Mouse (Mus musculus): ENCODE measurements at regions not wholly inside any gene's neighbourhood (a gene's known extent, or its start where the extent isn't known, plus 50 kb on each side); places are given as distances from the start of the nearest gene placed in this dataset.

DNA sequence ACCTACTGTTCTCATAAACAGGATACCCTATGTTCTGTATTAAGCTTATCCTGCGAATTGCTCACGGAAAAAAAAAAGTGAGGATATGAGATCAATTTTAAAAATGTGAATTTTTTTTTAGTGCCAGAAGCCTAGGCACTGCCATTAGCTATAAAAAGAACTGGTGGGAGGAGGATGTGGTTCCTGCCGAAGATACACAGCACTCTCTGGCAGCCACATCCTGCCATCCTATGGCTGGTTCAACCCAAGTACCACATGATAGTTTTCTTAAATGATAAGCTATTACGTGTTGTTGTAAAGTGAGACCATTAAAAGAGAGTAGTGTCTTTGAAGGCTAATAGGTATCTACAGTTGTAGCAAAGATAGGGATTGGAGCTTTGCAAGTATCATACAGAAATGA, 58.2 kb upstream of the Ppp3ca start:
- 89% methylated on average over 4 of the region's 4 CpGs for WGBS
- ATAC-seq (ENCODE audit: insufficient number of reproducible peaks, low FRiP score, low TSS enrichment, low read depth), result no peak

DNA sequence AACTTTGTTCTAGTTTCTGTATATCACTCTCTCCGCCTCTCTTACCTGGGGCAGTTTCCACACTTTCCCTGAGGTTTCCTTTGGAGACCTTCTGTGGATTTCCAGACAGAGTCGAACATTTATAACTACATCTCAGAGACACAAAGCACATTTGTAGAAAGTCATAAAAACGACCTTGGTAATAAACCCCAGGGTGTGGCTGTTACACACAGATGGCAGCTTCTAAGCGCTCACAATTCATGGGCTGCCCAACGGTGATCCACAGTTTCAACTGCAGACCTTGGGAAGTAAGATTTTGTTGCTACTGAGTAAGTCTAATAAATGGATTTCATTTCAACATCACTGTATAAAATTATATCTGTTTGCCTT, 59.4 kb upstream of the Ppp3ca start:
- Histone ChIP-seq H3K9ac (ENCODE audit: low read length) (no peak overlapping the region), H3K36me3 (ENCODE audit: control insufficient read depth, insufficient read depth, low read length) (no peaks in the 10 kb centered on the region), H3K4me3 (ENCODE audit: low read depth, low read length) (no peak overlapping the region), H3K4me1 (ENCODE audit: control insufficient read depth, insufficient read depth, low read length) (peaks cover 8% of the 10 kb centered on the region; the same call in 1 of the 2 replicates), H3K27me3 (ENCODE audit: control insufficient read depth, insufficient read depth, low read length) (no peaks in the 10 kb centered on the region), H3K27ac (replicated peaks; ENCODE audit: low read depth, low read length) (peak overlapping the region; percentile 25), H3K4me2 (ENCODE audit: low read depth, severe bottlenecking) (no peak overlapping the region), H3K9me3 (ENCODE audit: control insufficient read depth, low read length) (no peaks in the 10 kb centered on the region)
- 26% methylated on average over 5 of the region's 5 CpGs for WGBS
- peak; percentile 61; the same call in 1 of the 2 replicates for ATAC-seq (ENCODE audit: insufficient number of reproducible peaks, low FRiP score, low TSS enrichment, low read depth)
- DNase-seq (ENCODE audit: low spot score), result peak; percentile 34

More for the DNA sequence above, 58.2 kb upstream of the Ppp3ca start:
- Histone ChIP-seq H3K9ac (ENCODE audit: low read length) (no peak overlapping the region), H3K9me3 (ENCODE audit: control insufficient read depth, low read length) (no peaks in the 10 kb centered on the region), H3K36me3 (ENCODE audit: control insufficient read depth, insufficient read depth, low read length) (no peaks in the 10 kb centered on the region), H3K4me2 (ENCODE audit: low read depth, severe bottlenecking) (no peak overlapping the region), H3K4me3 (ENCODE audit: low read depth, low read length) (no peak overlapping the region), H3K27ac (replicated peaks; ENCODE audit: low read depth, low read length) (no peak overlapping the region), H3K4me1 (ENCODE audit: control insufficient read depth, insufficient read depth, low read length) (peaks cover 8% of the 10 kb centered on the region; the same call in 1 of the 2 replicates), H3K27me3 (ENCODE audit: control insufficient read depth, insufficient read depth, low read length) (no peaks in the 10 kb centered on the region)
- no peak for DNase-seq (ENCODE audit: low spot score)

DNA sequence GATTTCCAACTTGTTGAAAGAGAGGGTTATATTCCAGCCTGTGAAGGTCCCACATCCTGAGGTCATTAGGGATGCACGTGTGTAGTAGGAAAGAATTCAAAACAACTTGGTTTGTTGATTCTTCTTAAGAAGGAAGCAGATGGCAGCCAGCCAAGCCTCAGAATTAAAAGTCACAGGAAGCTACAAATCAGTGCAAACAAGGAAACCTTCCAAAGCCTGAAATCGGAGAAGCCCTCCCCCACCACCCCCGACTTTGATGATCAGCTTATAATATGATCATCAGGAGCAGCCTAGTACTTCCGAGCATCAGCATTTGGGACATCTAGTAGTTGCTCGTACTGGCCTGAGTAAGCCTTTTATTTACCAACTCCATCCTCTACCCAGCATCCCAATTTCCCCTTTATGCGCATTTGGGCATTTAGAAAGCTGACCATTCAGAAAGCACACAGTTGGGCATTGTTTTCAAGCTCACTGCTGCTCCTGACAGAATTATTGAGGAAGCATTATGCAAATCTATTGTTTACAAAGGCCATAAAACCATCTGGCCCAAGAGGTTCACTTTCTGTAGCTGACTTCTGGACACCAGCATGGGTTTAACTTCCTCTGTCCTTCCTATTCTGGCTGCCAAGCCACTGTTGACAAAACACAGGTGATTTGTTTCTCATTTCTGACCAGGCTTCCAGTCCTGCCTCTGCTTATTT, 59.9 kb upstream of the Ppp3ca start:
- no peak overlapping the region for H3K4me3 ChIP-seq (ENCODE audit: low read depth, low read length)
- H3K4me1 ChIP-seq (ENCODE audit: control insufficient read depth, insufficient read depth, low read length), result peaks cover 8% of the 10 kb centered on the region; the same call in 1 of the 2 replicates
- 23% methylated on average over 6 of the region's 6 CpGs for WGBS
- H3K27me3 ChIP-seq (ENCODE audit: control insufficient read depth, insufficient read depth, low read length), result no peaks in the 10 kb centered on the region
- no peak overlapping the region for H3K9ac ChIP-seq (ENCODE audit: low read length)
- H3K4me2 ChIP-seq (ENCODE audit: low read depth, severe bottlenecking), result no peak overlapping the region; the same call in 1 of the 2 replicates
- DNase-seq (ENCODE audit: low spot score), result peak; percentile 59
- peak; percentile 55; the same call in 1 of the 2 replicates for ATAC-seq (ENCODE audit: insufficient number of reproducible peaks, low FRiP score, low TSS enrichment, low read depth)
- no peaks in the 10 kb centered on the region for H3K36me3 ChIP-seq (ENCODE audit: control insufficient read depth, insufficient read depth, low read length)
- H3K9me3 ChIP-seq (ENCODE audit: control insufficient read depth, low read length), result no peaks in the 10 kb centered on the region
- H3K27ac ChIP-seq (replicated peaks; ENCODE audit: low read depth, low read length), result peak overlapping the region; percentile 47

DNA sequence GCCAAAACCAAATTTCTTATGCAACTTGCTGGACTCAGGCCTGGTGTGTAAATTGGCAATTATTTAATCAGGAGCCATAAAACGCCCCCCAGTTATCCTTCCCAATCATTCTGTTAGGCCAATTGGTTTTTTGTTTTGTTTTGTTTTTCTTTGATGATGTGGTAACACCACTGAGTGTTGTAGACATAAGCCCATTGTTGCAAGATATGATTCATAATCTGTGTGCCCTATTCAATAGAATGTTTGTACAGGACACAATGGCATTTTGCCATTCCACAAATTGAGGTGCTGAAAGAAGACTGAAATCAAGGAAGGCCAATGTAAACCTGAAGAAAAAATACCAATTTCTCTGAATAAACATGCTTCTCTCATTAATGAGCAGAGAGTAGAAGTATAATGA, 68.2 kb upstream of the Ppp3ca start:
- Histone ChIP-seq H3K9me3 (ENCODE audit: control insufficient read depth, low read length) (no peaks in the 10 kb centered on the region), H3K4me1 (ENCODE audit: control insufficient read depth, insufficient read depth, low read length) (no peaks in the 10 kb centered on the region), H3K4me2 (ENCODE audit: low read depth, severe bottlenecking) (no peak overlapping the region), H3K9ac (ENCODE audit: low read length) (no peak overlapping the region), H3K27ac (replicated peaks; ENCODE audit: low read depth, low read length) (no peak overlapping the region), H3K27me3 (ENCODE audit: control insufficient read depth, insufficient read depth, low read length) (no peaks in the 10 kb centered on the region), H3K4me3 (ENCODE audit: low read depth, low read length) (no peak overlapping the region), H3K36me3 (ENCODE audit: control insufficient read depth, insufficient read depth, low read length) (no peaks in the 10 kb centered on the region)
- no peak for DNase-seq (ENCODE audit: low spot score)
- WGBS, result 79% methylated on average over 1 of the region's 1 CpGs
- ATAC-seq (ENCODE audit: insufficient number of reproducible peaks, low FRiP score, low TSS enrichment, low read depth), result no peak

DNA sequence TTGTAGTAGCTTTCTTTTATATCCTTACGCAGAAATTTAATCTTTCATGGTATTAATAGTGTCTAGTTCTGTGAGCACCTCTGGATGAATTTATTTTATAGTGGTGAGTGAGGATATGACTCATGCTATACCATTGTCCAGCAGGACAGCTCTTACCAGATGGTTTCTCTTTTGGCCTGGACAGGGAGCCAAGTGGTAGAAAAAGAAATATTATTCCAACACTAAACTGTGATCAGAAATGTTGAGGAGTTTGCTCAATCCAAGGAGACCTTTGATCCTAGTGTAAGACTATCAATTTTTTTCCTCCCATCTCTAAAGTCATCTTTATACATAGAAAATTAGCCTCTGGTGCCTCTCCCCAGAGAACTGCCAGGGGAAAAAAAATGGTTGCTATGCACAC, 86.0 kb upstream of the Ppp3ca start:
- Histone ChIP-seq H3K27me3 (ENCODE audit: control insufficient read depth, insufficient read depth, low read length) (no peaks in the 10 kb centered on the region), H3K4me2 (ENCODE audit: low read depth, severe bottlenecking) (no peak overlapping the region), H3K36me3 (ENCODE audit: control insufficient read depth, insufficient read depth, low read length) (no peaks in the 10 kb centered on the region), H3K4me3 (ENCODE audit: low read depth, low read length) (no peak overlapping the region), H3K9me3 (ENCODE audit: control insufficient read depth, low read length) (no peaks in the 10 kb centered on the region), H3K4me1 (ENCODE audit: control insufficient read depth, insufficient read depth, low read length) (no peaks in the 10 kb centered on the region), H3K9ac (ENCODE audit: low read length) (no peak overlapping the region), H3K27ac (replicated peaks; ENCODE audit: low read depth, low read length) (no peak overlapping the region)
- ATAC-seq (ENCODE audit: insufficient number of reproducible peaks, low FRiP score, low TSS enrichment, low read depth) (no peak), DNase-seq (ENCODE audit: low spot score) (no peak)
- WGBS, result 96% methylated on average over 1 of the region's 1 CpGs

DNA sequence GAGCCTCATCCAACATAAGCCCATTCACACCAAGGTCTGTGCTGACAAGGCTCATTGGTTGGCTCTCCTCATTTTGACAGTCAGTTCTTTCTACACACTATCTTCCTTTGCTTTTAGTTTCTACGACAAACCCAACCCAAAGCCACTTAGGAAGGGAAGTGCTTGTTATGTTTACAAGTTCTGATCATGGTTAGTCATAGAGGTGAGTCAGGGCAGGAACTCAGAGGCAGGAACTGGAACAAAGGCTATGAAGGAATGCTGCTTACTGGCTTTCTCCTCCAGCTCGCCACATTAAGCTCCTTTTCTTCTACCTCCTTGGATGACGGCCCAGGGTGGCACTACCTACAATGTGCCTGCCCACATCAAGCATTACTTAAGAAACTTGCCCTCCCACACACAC, 91.9 kb upstream of the Ppp3ca start:
- H3K4me3 ChIP-seq (ENCODE audit: low read depth, low read length), result no peak overlapping the region
- H3K27me3 ChIP-seq (ENCODE audit: control insufficient read depth, insufficient read depth, low read length), result no peaks in the 10 kb centered on the region
- ATAC-seq (ENCODE audit: insufficient number of reproducible peaks, low FRiP score, low TSS enrichment, low read depth), result no peak
- no peak for DNase-seq (ENCODE audit: low spot score)
- H3K9me3 ChIP-seq (ENCODE audit: control insufficient read depth, low read length), result no peaks in the 10 kb centered on the region
- no peak overlapping the region for H3K27ac ChIP-seq (replicated peaks; ENCODE audit: low read depth, low read length)
- WGBS, result 82% methylated on average over 3 of the region's 3 CpGs
- H3K4me1 ChIP-seq (ENCODE audit: control insufficient read depth, insufficient read depth, low read length), result no peaks in the 10 kb centered on the region
- no peak overlapping the region for H3K4me2 ChIP-seq (ENCODE audit: low read depth, severe bottlenecking)
- H3K36me3 ChIP-seq (ENCODE audit: control insufficient read depth, insufficient read depth, low read length), result no peaks in the 10 kb centered on the region
- no peak overlapping the region for H3K9ac ChIP-seq (ENCODE audit: low read length)

DNA sequence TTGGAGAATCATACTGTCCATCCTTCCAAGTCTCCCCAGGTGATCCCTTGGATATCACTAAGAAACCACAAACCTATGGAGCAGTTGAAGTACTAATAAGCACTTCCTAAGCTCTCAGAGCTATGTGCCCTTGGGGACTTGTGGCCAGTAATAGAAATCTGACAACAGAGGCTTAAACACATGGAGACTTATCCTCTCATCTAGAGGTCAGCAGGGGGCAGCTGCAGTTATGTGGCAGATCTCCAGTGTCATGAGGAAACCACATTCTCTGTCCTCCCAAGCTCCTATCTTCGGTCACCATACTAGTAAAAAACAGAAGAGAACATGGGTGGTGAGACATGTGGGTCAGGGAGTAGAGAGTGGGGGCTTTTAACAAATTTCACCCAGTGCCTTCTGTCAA, 99.4 kb upstream of the Ppp3ca start:
- no peak overlapping the region for H3K9ac ChIP-seq (ENCODE audit: low read length)
- no peak overlapping the region for H3K4me2 ChIP-seq (ENCODE audit: low read depth, severe bottlenecking)
- no peaks in the 10 kb centered on the region for H3K27me3 ChIP-seq (ENCODE audit: control insufficient read depth, insufficient read depth, low read length)
- H3K9me3 ChIP-seq (ENCODE audit: control insufficient read depth, low read length), result no peaks in the 10 kb centered on the region
- ATAC-seq (ENCODE audit: insufficient number of reproducible peaks, low FRiP score, low TSS enrichment, low read depth) (no peak), DNase-seq (ENCODE audit: low spot score) (no peak)
- H3K4me3 ChIP-seq (ENCODE audit: low read depth, low read length), result no peak overlapping the region
- WGBS, result 86% methylated on average over 1 of the region's 1 CpGs
- H3K36me3 ChIP-seq (ENCODE audit: control insufficient read depth, insufficient read depth, low read length), result no peaks in the 10 kb centered on the region
- no peaks in the 10 kb centered on the region for H3K4me1 ChIP-seq (ENCODE audit: control insufficient read depth, insufficient read depth, low read length)
- H3K27ac ChIP-seq (replicated peaks; ENCODE audit: low read depth, low read length), result no peak overlapping the region

DNA sequence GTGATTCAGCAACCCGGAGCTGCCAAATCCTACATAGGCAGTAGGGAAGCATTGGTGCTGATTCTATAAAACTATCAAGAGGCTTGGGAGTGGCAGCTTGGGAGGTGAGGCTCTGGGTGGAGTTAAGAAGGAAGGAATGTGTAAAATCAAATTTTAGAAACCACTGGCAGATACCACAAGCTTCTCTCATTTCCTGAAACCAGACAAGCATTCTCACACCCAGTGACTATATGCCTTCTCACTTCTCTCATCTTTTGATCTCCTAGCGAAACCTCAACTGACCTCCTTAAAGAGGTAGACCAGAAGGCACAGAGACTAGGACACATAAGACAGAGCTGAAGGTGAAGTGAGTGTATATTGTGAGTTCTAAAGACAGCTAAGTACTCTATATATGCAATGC, 113.4 kb upstream of the Ppp3ca start:
- Histone ChIP-seq H3K27me3 (ENCODE audit: control insufficient read depth, insufficient read depth, low read length) (no peaks in the 10 kb centered on the region), H3K36me3 (ENCODE audit: control insufficient read depth, insufficient read depth, low read length) (no peaks in the 10 kb centered on the region), H3K4me2 (ENCODE audit: low read depth, severe bottlenecking) (no peak overlapping the region), H3K4me1 (ENCODE audit: control insufficient read depth, insufficient read depth, low read length) (no peaks in the 10 kb centered on the region), H3K9me3 (ENCODE audit: control insufficient read depth, low read length) (no peaks in the 10 kb centered on the region), H3K9ac (ENCODE audit: low read length) (no peak overlapping the region), H3K4me3 (ENCODE audit: low read depth, low read length) (no peak overlapping the region), H3K27ac (replicated peaks; ENCODE audit: low read depth, low read length) (no peak overlapping the region)
- DNase-seq (ENCODE audit: low spot score) (no peak), ATAC-seq (ENCODE audit: insufficient number of reproducible peaks, low FRiP score, low TSS enrichment, low read depth) (no peak)
- WGBS, result 92% methylated on average over 2 of the region's 2 CpGs

DNA sequence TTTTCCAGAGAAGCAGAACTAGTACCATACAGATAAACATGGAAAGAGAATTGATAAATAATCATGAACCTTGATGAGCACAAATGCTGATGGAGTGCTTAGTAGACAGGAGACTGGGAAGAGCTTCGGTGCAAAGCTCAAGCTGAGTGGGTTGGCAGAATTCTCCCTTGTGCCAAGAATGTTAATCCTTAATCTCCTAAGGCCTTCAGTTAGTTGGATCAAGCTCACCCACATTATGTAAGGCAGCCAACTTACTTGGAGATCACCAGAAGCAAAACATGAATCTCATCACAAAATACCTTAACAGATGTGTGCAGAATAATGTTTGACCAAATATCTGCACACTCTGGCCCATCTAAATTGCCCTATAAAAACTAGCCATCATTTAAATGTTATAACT, 120.5 kb upstream of the Ppp3ca start:
- Histone ChIP-seq H3K9ac (ENCODE audit: low read length) (no peak overlapping the region), H3K4me3 (ENCODE audit: low read depth, low read length) (no peak overlapping the region), H3K4me2 (ENCODE audit: low read depth, severe bottlenecking) (no peak overlapping the region), H3K9me3 (ENCODE audit: control insufficient read depth, low read length) (no peaks in the 10 kb centered on the region), H3K36me3 (ENCODE audit: control insufficient read depth, insufficient read depth, low read length) (no peaks in the 10 kb centered on the region), H3K4me1 (ENCODE audit: control insufficient read depth, insufficient read depth, low read length) (no peaks in the 10 kb centered on the region), H3K27ac (replicated peaks; ENCODE audit: low read depth, low read length) (no peak overlapping the region), H3K27me3 (ENCODE audit: control insufficient read depth, insufficient read depth, low read length) (no peaks in the 10 kb centered on the region)
- WGBS, result 90% methylated on average over 1 of the region's 1 CpGs
- ATAC-seq (ENCODE audit: insufficient number of reproducible peaks, low FRiP score, low TSS enrichment, low read depth) (no peak), DNase-seq (ENCODE audit: low spot score) (no peak)
